Mouse (Mus musculus): ENCODE measurements around the gene Pigf.

Gene Pigf

GRCm38 (mm10) chr17:86967536-86968525, 57.4 kb downstream of the Pigf start:
- DNase-seq (ENCODE audit: low spot score): no peak

- no peak for DNase-seq (ENCODE audit: low spot score)
Measured at GRCm38 (mm10) chr17:86967048-86967447, 58.2 kb downstream of the Pigf start.

- no peak for DNase-seq (ENCODE audit: low spot score)
Measured at GRCm38 (mm10) chr17:86966040-86966439, 59.2 kb downstream of the Pigf start.

GRCm38 (mm10) chr17:86965121-86965520, 60.1 kb downstream of the Pigf start:
- DNase-seq (ENCODE audit: low spot score): no peak

- no peak for DNase-seq (ENCODE audit: low spot score)
Measured at GRCm38 (mm10) chr17:86964502-86964901, 60.7 kb downstream of the Pigf start.

GRCm38 (mm10) chr17:86964041-86964440, 61.2 kb downstream of the Pigf start:
- no peak for DNase-seq (ENCODE audit: low spot score)

- no peak for DNase-seq (ENCODE audit: low spot score)
Measured at GRCm38 (mm10) chr17:86963586-86963902, 61.7 kb downstream of the Pigf start.

GRCm38 (mm10) chr17:86962894-86963585, 62.2 kb downstream of the Pigf start, which contains the start of gene Rhoq:
Rhoq (plus strand) TSS chr17:86963082.
- peak; percentile 56 for DNase-seq (ENCODE audit: low spot score)

GRCm38 (mm10) chr17:86962297-86962893, 62.8 kb downstream of the Pigf start:
- DNase-seq (ENCODE audit: low spot score): peak; percentile 48

- no peak for DNase-seq (ENCODE audit: low spot score)
Measured at GRCm38 (mm10) chr17:86961301-86961841, 63.8 kb downstream of the Pigf start.

GRCm38 (mm10) chr17:86957968-86958367, 67.2 kb downstream of the Pigf start:
- no peak for DNase-seq (ENCODE audit: low spot score)

GRCm38 (mm10) chr17:86957239-86957638, 68.0 kb downstream of the Pigf start:
- no peak for DNase-seq (ENCODE audit: low spot score)

GRCm38 (mm10) chr17:86948801-86949200, 76.4 kb downstream of the Pigf start:
- DNase-seq (ENCODE audit: low spot score): no peak

- no peak for DNase-seq (ENCODE audit: low spot score)
Measured at GRCm38 (mm10) chr17:86947840-86948796, 77.1 kb downstream of the Pigf start, which contains the start of gene Atp6v1e2. Atp6v1e2 (minus strand) TSS chr17:86947897.

Data from urinary bladder, postnatal 10 days (tissue).